Mouse (Mus musculus) cerebellum, postnatal 36 days (tissue): ENCODE measurements around the gene Ptgis.
"Not testable (repeated sequence)": the region's sequence is repeated elsewhere in the genome, so short reads cannot be mapped to it uniquely, and the experiment has no call there.

ENCODE experiments used
- DNase-seq, 2 experiments: peaks; one replicate each; pipeline ENCODE4 v3.0.0; 2021 to 2022; ENCODE audit warnings: mixed read lengths in 2 of 2

Ptgis gene

DNA sequence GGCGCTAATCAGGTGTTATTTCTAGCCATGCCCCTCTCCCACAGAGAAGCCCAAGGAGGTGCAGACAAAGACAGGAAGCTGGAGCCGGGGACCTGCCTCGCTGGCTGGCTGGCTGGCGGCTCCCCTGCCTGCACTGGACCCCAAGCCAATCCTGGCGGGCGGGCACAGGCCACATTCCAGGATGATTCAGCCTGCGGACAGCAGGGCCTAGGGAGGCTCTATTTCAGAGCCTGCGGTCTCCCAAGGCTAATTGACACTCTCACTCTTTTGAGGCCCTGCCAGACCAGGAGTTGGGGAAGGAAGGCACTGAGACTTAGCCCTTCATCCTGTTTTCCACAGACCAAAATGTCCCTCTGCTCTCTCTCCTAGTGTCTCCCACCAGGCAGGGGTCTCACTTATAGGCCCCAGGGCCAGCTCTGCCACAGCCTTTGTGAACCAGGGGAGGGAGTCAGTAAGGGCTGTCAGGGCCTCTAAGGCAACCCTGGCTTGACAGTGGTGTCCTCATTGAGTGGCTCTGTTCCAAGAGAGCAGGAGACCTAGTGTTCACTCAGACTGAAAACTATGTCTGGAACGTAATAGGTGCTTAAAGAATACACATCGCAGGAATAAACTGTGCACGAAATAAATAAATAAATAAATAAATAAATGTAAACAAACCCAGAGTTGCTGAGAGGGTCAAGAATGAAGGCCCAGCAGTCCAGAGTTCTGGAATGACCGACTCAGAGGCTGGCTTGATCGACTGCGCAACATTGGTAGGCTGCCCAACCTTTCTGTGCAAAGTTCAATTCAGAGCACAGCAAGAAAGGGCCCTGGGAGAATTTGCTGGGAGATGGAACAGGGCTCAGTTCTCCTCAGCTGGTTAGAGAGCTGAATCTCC lies 8.0 kb downstream of the Ptgis start:
- DNase-seq = peak; percentile 51 to 52

DNA sequence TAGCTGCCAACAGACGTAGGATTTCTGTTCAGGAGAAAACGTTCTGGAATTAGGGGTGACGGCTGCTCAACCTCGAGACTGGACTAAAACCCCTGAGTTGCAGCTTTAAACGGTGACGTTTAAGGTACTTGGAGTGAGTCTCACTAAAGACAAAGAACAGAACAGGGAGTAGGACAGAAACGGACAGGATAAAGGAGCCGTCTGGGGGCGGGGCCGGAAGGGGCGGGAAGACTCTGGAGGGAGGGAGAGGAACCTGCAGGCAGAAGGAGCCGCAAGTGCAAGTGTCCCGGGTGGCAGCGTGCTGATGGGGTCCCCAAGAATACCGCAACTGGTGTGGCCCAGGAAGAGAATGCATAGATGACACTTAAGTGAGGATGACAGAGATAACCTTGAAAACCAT lies 9.8 kb downstream of the Ptgis start:
- no peak for DNase-seq

DNA sequence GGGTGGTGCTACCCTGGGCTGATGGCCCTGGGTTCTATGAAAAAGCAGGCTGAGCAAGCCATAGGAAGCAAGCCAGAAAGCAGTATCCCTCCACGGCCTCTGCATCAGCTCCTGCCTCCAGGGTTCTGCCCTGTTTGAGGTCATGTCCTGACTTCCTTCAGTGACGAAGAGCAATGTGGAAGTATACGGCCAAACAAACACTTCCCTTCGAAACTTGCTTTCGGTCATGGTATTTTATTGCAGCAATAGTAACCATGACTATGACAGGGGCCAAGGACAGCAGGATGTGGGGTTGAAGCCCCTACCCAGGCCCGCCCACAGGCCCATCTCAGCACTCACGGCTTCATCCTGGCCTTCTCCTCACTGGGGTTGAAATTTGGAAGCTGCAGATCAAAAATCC lies 15.5 kb downstream of the Ptgis start:
- no peak for DNase-seq

DNA sequence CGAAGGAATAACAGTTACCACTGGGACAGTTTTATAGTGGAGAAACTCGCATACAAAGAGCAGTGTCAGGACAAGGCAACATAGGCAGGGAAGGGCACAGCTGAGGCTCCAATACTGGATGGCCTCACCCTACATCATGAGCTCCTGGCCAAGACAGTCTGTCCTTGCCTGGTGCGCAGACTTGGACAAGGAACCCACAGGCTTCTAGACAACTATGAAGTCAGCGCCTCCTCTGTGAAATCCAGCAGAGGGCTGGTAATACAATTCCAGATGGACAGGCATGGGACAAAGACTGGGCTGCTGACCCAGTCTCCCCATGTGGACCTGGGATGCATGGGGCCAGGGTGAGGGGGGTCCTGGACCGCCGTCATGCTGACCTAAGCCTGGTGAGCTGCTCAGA lies 16.2 kb downstream of the Ptgis start:
- no peak for DNase-seq

DNA sequence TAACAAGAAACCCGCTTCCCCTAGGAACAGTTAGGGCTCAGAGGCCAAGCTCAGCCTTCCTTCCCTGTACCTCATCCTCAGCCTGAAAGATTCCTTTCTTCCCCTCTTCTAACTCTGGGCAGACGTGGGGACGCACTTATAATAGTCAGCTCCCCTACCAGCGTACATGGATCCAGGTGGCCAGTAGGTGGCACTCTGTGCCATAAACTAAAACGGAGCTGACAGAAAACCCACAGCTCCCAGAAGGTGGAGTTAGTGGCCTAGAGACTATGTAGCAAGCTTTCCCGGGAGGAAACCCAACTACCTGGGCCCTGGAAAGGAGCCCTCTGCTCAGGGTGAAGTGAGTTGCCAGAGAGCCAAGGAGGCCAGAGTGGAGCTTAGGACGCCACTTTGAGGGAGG lies 18.3 kb downstream of the Ptgis start:
- peak; percentile 75 to 79 for DNase-seq

DNA sequence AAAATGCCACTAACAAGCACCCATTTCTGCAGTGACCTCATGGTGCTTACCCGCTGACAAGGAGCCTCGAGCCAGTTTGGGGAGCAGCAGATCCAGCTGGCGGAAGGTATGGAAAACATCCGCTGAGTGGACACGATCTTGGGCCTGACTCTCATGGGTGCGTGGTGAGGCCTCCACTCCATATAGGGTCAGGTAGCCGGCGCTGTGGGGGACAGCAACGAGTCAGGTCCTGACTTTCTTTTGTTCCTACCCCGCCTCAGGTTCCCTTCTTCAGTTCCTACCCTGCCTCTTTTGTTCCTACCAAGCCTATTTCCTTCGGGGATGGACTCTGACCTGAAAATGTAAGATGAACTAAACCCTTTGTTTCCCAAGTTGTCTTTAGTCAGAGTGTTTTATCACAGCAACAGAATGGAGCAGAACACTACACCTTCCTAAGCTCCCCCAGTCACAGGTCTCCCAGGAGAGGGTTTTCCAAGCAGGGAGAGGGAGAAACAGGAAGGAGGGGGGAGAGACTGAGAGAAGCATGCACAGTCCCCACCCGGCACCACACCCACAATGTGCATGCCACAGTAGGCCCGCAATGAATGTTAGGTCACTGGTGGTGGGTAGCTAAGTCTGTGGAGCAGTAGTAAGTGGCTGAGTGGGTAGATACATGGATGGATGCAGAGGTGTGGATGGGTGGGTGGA lies 19.1 kb downstream of the Ptgis start:
- no peak for DNase-seq

DNA sequence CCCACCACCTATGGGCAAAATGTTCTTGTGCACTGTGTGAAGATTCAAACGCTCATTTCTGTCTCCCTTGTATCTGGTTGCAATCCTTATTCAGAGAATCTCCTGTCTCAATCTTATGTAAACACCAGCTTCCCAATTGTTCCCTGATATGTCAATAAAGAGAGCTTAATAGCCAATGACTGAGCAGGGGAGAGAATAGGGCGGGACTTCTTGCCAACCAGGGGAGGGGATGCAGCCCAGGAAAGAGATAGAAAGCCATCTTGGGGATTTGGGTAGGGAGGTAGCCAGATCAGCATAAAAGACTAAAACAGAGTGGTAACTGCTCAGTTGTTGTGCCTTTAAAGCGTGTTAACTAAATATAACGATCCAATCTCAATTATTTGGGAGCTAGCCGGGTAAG lies 19.7 kb downstream of the Ptgis start:
- no peak for DNase-seq

DNA sequence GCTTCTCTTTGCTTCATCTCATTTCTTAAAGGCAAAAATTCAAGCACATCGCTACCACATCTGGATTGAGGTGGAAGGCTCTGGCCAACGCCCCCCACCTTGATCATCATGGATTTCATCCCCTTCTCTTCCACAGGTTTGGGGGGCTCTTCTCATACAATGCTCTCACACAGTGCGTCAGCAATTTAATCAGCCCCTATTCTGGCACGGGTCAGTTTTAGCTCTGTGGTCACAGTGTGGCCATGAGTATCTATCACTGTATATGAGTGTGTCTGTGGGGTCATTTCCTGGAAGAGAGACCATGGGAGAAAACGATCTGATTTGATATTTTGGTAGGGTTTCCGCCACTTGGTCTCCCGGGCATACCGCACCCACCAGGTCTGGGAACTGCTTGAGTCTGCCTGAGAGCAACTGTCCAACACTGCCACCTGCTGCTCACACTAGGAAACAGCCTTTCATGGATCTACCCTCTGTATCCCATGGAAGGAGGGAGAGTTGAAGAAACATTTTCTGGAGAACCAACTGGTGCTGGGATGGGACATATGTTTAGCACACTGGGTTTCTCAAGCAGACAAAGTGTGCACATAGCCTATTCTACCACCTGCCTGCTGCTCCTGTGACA lies 21.1 kb downstream of the Ptgis start:
- DNase-seq = peak; percentile 88 to 92

DNA sequence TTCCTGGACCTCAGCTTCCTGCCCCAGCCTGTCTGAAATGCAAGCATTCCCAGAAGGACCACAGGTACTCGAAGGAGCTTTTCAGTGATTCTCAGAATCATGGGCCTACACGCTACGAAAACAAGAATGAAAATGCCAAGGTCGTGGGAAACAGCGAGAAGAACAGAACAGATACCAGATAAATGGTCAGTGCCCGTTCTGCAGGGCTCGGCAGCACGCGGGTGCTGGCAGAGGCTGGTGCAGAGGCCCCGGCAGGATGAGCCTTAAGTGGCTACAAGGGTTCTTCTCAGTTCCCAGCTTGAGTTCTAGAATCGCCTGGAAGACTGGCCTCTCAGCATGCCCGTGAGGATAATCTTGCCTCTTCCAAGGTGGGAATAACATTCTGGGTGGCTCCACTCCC lies 26.7 kb downstream of the Ptgis start:
- no peak for DNase-seq

DNA sequence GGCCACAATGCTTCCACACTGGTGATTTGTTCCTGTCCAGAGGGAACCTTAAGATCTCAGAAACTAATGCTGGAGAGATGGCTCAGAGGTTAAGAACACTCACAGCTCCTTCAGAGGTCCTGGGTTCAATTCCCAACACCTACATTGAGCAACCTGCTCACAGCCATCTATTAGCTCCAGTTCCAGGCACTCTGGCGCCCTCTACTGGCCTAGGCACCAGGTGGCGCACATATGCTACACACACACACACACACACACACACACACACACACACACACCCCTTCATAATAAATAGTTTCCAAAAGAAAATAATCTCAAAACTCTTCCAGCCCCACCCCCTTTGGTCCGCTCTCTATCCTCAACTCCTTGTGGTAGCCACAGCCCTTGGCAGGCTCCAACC lies 27.3 kb downstream of the Ptgis start:
- peak in 1 of 2 experiments; percentile 21 for DNase-seq

DNA sequence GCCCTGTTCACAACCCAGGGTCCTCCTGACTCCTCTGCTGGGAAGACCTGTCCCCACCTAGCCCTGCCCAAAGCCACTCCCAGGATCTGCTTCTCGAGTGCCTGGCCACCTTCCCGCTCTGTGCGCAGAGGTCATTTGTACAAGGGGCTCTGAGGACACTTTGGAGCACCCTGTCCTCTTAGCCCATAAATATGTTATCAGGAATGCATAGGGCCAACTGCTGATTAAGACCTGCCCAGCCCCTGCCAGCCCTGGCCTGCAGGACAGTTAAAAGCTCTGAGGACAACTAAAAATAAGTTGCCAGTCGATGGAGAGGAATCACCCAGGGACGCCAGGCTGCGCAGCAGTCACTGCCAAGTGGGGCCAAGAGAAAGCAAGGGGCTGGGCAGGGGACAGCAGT lies 27.9 kb downstream of the Ptgis start:
- DNase-seq = no peak

DNA sequence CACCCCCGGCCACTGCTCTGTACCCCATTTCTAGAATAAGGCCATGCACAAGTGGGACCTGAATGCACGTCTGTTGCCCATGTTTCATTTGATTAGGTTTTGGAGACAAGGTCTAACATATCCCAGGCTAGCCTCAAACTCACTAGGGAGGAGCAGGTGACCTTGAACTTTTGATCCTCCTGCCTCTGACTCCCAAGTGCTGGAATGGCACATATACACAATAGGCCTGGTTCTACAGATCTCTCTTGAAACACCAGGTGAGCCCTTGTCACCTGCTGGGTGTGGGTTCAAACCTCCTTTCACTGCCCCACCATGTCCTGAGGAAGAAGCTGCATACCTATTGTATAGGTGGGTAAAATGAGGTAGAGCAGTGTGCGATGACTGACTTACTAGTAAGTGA lies 28.3 kb downstream of the Ptgis start:
- no peak for DNase-seq

DNA sequence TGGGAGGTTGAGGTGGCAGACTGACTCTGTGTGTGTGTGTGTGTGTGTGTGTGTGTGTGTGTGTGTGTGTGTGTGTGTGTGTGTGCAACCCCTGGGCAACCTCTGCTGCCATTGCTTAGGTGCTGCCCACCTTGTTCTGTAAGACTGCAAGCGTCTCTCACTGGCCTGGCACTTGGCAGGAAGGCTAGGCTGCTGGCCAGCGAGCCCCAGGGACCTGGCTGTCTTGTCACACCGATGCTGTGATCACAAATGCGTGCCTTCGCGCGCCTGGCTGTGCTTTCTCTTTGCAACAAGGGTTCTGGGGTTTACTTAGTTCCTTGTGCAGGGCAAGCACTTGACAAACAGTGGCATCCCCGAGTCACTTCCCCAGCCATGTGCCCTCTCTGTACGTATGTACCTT lies 30.5 kb downstream of the Ptgis start:
- peak; percentile 85 for DNase-seq

DNA sequence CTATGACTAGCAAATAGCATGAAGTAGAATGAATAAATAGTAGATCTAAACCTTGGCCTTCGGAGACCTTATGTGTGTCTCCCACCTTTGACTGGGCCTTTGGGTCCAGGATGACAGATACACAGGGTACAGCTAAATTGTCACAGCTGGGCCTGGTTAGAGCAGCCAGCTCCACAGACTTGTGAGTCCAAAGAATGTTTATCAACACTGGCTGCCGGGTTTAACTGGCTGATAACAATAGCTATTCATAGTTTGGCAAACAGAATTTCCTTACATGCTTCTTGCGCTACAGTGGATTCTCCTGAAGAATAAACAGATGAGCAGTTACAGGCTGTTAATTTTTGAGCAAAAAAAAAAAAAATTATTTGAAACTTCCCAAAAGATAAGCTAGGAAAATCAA lies 31.4 kb downstream of the Ptgis start:
- DNase-seq = no peak

DNA sequence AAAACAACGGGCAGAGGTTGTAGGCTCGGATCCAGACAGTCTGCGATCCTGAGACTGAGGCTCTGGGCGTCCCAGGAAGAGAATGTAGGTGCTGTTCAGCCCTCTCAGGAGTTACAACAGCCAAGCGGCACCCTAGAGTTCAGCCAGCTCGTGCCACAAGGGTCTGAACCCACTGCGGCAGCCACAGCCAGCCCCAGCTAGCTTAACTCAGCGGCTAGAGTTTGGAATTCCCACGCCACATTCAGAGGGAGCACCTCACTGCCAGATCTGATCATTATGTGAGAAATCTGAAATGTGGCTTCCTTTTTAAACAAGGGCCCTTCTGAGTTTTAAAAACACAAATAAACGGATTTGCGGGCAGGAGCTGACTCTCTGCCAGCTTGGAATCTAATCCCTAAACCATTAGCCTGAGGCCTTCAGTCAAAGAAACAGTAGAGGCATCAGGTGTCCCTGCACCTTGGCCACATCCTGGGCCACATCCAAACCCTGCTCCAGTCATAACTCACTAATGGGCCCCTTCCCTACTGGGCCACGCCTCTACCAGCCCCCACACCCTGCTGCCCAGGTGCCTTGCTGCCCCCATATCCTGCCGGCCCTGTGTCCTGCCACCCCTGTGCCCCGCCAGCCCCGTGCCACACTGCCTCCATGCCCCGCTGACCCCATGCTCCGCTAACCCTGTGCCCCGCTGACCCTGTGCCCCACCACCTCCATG lies 34.3 kb downstream of the Ptgis start:
- no peak for DNase-seq

DNA sequence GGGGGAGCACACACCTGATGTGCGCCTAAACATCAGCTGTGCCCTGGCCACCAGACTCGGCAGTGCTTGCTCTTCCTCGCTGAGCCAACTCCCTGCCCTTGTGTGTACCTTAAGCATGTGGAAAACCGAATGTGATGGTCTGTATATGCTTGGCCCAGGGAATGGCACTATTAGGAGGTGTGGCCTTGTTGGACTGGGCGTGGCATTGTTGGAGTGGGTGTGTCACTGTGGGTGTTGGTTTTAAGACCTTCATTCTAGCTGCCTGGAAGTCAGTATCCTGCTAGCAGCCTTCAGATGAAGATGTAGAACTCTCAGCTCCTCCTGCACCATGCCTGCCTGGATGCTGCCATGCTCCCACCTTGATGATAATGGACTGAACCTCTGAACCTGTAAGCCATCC lies 35.7 kb downstream of the Ptgis start:
- not testable (repeated sequence) for DNase-seq

DNA sequence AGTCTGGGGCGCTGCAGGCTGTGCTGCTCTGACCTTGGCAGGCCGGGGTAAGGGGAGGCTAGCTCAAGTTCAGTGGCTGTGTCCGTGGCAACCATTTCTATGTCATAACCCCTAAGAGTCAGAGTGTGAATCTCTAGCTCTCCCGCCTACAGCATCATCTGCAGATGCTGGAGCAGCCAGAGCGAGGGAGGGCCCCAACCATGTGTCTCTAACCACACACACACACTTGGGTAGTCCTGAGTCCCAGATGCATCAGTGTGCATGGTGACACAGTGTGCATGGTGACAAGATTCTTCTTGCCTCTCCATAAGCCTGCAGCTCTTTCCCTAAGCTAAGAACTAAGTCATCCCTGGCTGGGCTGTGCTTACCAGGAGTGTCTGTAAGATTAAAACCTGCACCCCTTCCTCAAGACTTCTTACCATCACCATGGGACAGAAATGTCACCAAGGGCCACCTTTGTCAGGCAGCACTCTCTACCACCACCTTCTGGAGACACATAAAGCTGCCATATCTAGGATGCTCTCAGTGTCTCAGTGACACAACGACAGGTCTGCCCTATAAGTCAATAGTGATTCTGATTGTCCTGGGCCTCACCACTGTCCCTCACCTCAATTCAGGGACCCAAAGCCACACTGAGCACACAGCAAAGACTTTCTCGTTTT lies 36.8 kb downstream of the Ptgis start:
- no peak for DNase-seq

DNA sequence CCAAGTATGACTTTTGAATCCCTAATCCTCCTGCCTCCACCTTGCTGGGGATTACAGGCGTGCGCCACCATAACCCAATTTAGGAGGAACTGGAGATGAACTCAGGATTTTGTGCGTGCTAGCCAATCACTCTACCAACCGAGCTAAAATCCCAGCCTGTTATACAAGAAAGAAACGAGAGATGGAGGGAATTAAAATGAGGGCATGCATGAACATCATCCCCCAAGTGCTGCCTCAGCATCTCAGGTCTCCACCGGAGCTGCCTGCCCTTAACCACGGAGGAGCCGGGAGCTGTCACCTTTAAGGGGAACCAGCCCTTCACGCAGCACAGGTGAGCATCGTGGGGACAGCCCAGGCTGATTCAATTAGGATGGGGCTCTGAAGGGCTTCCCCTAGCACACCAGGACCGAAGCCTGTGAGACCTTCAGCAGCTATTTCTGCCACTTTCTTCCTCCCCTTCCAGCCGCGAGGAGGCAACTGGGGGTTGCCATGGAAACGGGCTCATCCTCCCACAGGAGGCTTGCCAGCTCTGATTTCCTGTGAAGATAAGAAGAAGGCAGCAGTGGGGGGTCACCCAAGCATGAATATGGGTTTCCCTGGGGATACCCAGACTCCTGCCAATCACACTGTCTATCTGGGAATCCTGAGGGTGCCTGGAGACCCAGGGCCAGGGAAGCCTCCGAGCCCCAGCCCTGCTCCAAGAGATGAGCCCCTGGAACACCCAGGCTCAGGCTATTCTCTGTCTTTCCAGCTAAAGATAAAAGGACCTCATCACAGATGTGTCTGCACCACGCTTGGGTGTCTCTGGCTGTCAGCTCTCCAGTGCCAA lies 38.7 kb downstream of the Ptgis start:
- no peak for DNase-seq

DNA sequence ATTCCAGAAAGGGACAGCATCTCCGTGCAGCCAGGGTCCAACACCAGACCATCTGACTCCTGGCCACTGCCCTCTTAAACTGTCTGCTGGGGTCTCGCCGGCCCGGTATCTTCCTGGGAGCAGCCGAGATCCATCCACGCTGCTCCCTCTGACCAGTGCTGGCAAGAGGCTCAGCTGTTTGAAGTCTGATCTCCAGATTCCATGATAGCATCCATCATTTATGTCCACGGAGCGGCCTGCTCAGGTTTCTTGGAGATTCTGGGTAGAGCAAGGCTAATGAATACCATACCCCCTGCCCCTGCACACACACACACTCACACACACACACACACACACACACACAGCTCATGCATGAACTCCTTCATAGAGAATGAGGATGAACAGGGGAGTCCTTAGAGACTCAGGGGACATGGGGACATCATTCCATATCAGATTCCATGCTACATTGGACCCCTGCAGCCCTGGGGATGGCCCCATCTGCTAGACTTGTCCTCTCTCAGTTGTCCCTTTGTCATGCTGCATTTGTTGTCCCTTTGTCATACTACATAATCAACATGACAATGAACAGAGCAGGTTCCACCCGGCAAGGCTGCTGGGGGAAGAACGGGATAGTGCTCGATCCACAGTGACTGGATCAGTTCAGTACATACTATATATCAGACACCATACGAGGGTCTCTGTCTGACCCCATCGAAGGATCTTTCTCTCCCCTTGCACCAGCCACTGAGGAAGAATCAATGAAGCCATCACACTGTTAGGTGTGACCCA lies 41.6 kb downstream of the Ptgis start:
- DNase-seq = no peak

DNA sequence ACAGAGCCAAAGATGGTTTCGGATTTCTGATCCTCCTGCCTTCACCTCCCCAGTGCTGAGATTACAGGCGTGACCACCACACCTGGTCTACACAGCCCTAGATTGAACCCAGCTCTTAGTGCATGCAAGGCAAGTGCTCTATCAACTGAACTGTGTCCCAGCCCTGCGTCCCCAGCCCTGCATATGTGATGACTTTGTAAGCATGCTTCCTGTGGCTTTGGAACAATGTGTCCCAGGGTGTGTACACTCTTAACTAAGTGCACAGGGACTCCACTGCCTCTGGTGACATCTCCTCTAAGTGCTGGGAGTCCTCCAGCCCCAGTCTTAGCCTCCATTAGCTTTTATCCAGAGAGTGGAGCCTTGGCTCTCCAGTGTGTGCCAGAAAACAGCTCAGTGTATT lies 47.0 kb downstream of the Ptgis start:
- no peak for DNase-seq

DNA sequence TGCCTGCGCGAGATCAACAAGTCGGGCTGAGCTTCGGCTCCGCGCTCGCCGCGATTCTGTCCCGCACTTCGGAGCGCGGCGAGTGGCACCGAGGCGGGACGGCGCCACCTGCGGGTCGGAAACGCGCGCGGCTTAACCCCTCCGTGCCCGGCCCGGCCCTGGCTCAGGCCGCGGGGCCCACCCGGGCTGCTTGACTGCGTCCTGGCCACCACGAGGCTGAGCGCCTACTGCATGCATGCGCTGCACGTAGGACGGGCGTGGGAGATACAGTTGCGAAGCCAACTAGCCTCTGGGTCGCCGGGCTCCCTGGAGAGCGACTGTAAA lies 50.4 kb downstream of the Ptgis start, which contains the start of gene Kcnb1:
Kcnb1 (minus strand) TSS at position 80 of the 324 bp plus-strand sequence.
- peak; percentile 56 to 68 for DNase-seq
